Mouse (Mus musculus) small intestine, adult 2 months (tissue): Measurements from ENCODE around the gene B3gat3. TPM values are rescaled to one million over a fixed set of nuclear protein-coding genes. Genes with fewer than 3 reads are reported as not detected.
A peak's percentile ranks its signal among the peaks of the same experiment; 100 is the strongest.
"Not testable (repeated sequence)": the region's sequence is repeated elsewhere in the genome, so short reads cannot be mapped to it uniquely, and the experiment has no call there.

ENCODE experiments used
- H3K27ac ChIP-seq: fragments of 200-500 bp; 2 replicates; pipeline ENCODE4 v1.5.1; 2012; ENCODE audit warnings: low read depth, low read length, control low read depth, inconsistent platforms; ENCODE audit not compliant: insufficient read depth
- H3K27me3 ChIP-seq: fragments of 200-500 bp; 2 replicates; pipeline ENCODE4 v1.6.1; 2012; ENCODE audit warnings: mild to moderate bottlenecking, moderate library complexity, low read length, inconsistent platforms; ENCODE audit not compliant: control insufficient read depth, insufficient read depth
- H3K36me3 ChIP-seq: fragments of 200-500 bp; 2 replicates; pipeline ENCODE4 v1.6.1; 2012; ENCODE audit warnings: mild to moderate bottlenecking, low read length, control low read depth, inconsistent platforms; ENCODE audit not compliant: control insufficient read depth, insufficient read depth
- H3K4me1 ChIP-seq: fragments of 200-500 bp; 2 replicates; pipeline ENCODE4 v1.6.1; 2012; ENCODE audit warnings: low read length, inconsistent platforms, mixed read lengths; ENCODE audit not compliant: control insufficient read depth, insufficient read depth, insufficient read length
- H3K4me3 ChIP-seq: fragments of 200-500 bp; 2 replicates; pipeline ENCODE4 v1.5.1; 2012; ENCODE audit warnings: low read depth, mild to moderate bottlenecking, control low read depth, inconsistent platforms, low read length, moderate library complexity
- CTCF ChIP-seq: fragments of 200-500 bp; IDR thresholded peaks from 2 replicates; pipeline ENCODE4 v1.5.1; 2012; ENCODE audit warnings: low read depth, mild to moderate bottlenecking, control low read depth, inconsistent platforms, low read length, moderate library complexity, mixed read lengths; ENCODE audit not compliant: insufficient replicate concordance, insufficient read length; ENCODE audit errors: extremely low read depth
- POLR2A ChIP-seq: fragments of 200-500 bp; IDR thresholded peaks from 2 replicates; pipeline ENCODE4 v1.6.1; 2012; ENCODE audit warnings: low read depth, mild to moderate bottlenecking, control low read depth, inconsistent platforms, low read length, moderate library complexity
- WGBS: fragments of 180-500 bp; shearing (Covaris S2); methylation state at CpG from one replicate; pipeline ENCODE4 v1.1.7; 2018; 5-methylcytosine and 5-hydroxymethylcytosine counted together
- polyA plus RNA-seq: library from polyadenylated mRNA; depleted of rRNA; stranded (reverse); fragments of >200 nt; gene quantifications from 2 replicates; pipeline ENCODE4 v1.2.3, GENCODE M21; 2012

Gene B3gat3
- polyA plus RNA-seq, 1 experiment = 69.5 TPM

GRCm38 (mm10) chr19:8965075-8965474 lies 44.9 kb downstream of the B3gat3 start:
- Histone ChIP-seq H3K27me3 (no peaks in the 10 kb centered on the region), H3K4me1 (peaks cover 9% of the 10 kb centered on the region), H3K27ac (peak overlapping the region; percentile 95; the same call in 1 of the 2 replicates), H3K36me3 (peaks cover 49% of the 10 kb centered on the region), H3K4me3 (no peak overlapping the region)
- WGBS = 90% methylated on average over 11 of the region's 11 CpGs
- TF ChIP-seq CTCF (no peak), POLR2A (no peak)

GRCm38 (mm10) chr19:8965771-8966170 lies 45.6 kb downstream of the B3gat3 start:
- peak overlapping the region; percentile 34 for H3K4me3 ChIP-seq
- peak overlapping the region; percentile 95 for H3K27ac ChIP-seq
- H3K36me3 ChIP-seq = peaks cover 52% of the 10 kb centered on the region
- no peaks in the 10 kb centered on the region for H3K27me3 ChIP-seq
- 34% methylated on average over 8 of the region's 8 CpGs for WGBS
- no peak for TF ChIP-seq POLR2A
- no peak for TF ChIP-seq CTCF
- H3K4me1 ChIP-seq = peaks cover 9% of the 10 kb centered on the region

GRCm38 (mm10) chr19:8966198-8966589 lies 46.0 kb downstream of the B3gat3 start:
- peaks cover 9% of the 10 kb centered on the region for H3K4me1 ChIP-seq
- 9% methylated on average over 5 of the region's 5 CpGs for WGBS
- H3K27ac ChIP-seq = peak overlapping the region; percentile 95
- H3K27me3 ChIP-seq = no peaks in the 10 kb centered on the region
- TF ChIP-seq POLR2A (no peak; the same call in 1 of the 2 replicates), CTCF (no peak)
- peak overlapping the region; percentile 64 for H3K4me3 ChIP-seq
- H3K36me3 ChIP-seq = peaks cover 55% of the 10 kb centered on the region

GRCm38 (mm10) chr19:8966590-8967372 lies 46.6 kb downstream of the B3gat3 start, which contains the start of gene Eef1g:
Eef1g (plus strand) TSS chr19:8967041.
- Histone ChIP-seq H3K36me3 (peaks cover 56% of the 10 kb centered on the region), H3K4me3 (peak within 1 kb of the TSS; percentile 77), H3K4me1 (peaks cover 9% of the 10 kb centered on the region), H3K27ac (peak within 1 kb of the TSS; percentile 95), H3K27me3 (no peaks in the 10 kb centered on the region)
- peak; percentile 42; the same call in 1 of the 2 replicates for TF ChIP-seq POLR2A
- no peak for TF ChIP-seq CTCF
- under 1% methylated on average over 52 of the region's 52 CpGs for WGBS

GRCm38 (mm10) chr19:8967373-8967743 lies 47.2 kb downstream of the B3gat3 start:
- Histone ChIP-seq H3K27ac (0 out of 2 replicates have a peak overlapping the region, but pooled peaks have one; percentile 44), H3K4me1 (peaks cover 9% of the 10 kb centered on the region), H3K4me3 (peak overlapping the region; percentile 77), H3K27me3 (no peaks in the 10 kb centered on the region), H3K36me3 (peaks cover 56% of the 10 kb centered on the region)
- no peak for TF ChIP-seq POLR2A
- no peak for TF ChIP-seq CTCF
- WGBS = 1% methylated on average over 8 of the region's 8 CpGs

GRCm38 (mm10) chr19:8967893-8968292 lies 47.7 kb downstream of the B3gat3 start:
- WGBS = under 1% methylated on average over 9 of the region's 9 CpGs
- H3K27ac ChIP-seq = no peak overlapping the region
- H3K4me3 ChIP-seq = peak overlapping the region; percentile 77
- no peaks in the 10 kb centered on the region for H3K27me3 ChIP-seq
- H3K36me3 ChIP-seq = peaks cover 56% of the 10 kb centered on the region
- peaks cover 9% of the 10 kb centered on the region for H3K4me1 ChIP-seq
- TF ChIP-seq POLR2A (no peak), CTCF (no peak)

- H3K27ac ChIP-seq, H3K4me1 ChIP-seq, H3K4me3 ChIP-seq, H3K27me3 ChIP-seq: not testable (repeated sequence)
- 78% methylated on average over 8 of the region's 8 CpGs for WGBS
- peaks cover 65% of the 10 kb centered on the region for H3K36me3 ChIP-seq
Measured at GRCm38 (mm10) chr19:8972491-8972890, 52.3 kb downstream of the B3gat3 start.
